Mouse (Mus musculus) activated CD4-positive, CD25-positive, alpha-beta regulatory T cell, adult 4 months (primary cell): Measurements from ENCODE around the gene Olfr1269. TPM values are rescaled to one million over a fixed set of nuclear protein-coding genes. Genes with fewer than 3 reads are reported as not detected.

Experiments used
- ATAC-seq: one replicate; pipeline ENCODE4 v1.8.0; 2017
- polyA plus RNA-seq, 2 experiments: library from polyadenylated mRNA; unstranded; fragments of 100-300 nt; shearing (Covaris generic); gene quantifications; one replicate each; pipeline ENCODE4 v1.2.1; 2017

Gene Olfr1269
- polyA plus RNA-seq = under 1 TPM in 1 of 2 experiments, not detected in 1; 0.12 TPM

DNA sequence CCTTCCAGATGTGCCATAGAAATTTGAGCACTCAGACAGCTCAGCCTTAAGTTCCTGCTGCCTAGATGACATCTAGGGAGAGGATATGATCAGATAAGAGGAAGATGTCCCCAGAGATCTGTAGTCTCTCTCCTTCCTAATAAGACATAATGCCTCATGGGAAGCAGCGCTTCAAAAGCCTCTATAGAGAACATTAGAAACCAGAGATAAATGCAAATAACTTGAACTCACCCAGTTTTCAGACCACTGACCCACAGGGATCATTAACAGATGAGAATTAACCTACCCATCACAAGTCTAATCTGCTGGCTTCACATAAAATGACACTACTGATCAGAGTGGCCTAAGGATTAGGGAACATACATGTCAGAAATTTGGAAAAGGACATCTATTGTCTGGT is at the start of gene Olfr1269:
Olfr1269 (minus strand) TSS at position 101 of the 400 bp plus-strand sequence.
- no peak for ATAC-seq

DNA sequence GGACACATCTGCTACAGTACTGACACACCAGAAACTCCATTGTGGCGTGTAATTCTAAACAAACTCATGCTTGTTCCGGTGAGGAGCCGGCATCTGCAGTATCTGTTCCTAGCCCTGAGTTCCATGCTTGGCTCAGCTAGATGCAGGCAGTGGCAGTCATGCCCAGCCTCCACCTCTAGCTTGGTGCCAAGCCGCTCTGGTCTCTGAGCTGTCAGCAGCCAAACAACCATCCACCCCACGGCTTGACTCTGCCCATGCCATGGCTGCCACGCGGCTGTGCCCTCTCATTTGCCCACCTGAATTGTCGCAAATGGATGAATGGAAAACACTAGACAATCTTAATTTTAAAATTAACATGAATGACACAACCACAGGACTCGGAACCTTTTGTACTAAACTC is 32.7 kb upstream of the Olfr1269 start:
- ATAC-seq = no peak

DNA sequence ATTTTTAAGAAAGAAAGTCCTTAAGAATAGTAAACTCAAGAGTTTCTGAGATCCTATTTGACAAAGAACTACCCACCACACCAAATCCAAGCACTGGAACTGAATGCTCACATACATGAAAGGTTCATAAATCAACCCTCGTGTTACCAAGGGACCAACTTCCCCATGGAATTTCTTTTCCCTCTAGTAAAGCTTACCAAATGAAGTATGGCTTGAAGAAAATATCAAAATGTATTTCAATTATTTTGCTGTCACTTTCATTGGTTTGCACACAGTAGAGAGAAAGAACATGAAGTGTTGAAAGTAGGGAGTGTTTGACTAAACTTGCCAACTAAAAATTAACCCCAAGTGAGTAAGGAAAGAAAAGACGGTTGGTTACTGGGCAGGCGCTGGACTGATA is 31.8 kb upstream of the Olfr1269 start, which contains the start of gene Olfr1270:
Olfr1270 (minus strand) TSS at position 101 of the 400 bp plus-strand sequence.
- ATAC-seq = no peak

DNA sequence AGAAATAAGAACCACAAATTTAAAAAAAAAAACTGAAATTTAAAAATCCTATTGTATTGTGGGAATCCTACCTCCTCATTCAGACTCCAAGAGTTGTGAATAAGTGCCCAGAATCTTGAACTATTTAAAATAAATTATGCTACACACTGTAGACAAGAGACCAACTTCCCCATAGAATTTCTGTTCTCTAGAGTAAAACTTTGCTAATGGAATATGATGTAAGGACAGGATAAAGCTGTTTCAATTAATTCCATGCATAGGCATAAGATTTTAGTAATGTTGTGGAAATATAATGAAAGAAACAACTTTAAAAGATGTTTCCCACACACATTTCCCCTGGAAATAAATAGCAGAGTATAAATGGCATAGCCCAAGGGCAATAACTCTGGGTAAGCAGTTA is 21.0 kb upstream of the Olfr1269 start, which contains the start of gene Olfr32:
Olfr32 (minus strand) TSS at position 101 of the 400 bp plus-strand sequence.
- ATAC-seq = no peak

DNA sequence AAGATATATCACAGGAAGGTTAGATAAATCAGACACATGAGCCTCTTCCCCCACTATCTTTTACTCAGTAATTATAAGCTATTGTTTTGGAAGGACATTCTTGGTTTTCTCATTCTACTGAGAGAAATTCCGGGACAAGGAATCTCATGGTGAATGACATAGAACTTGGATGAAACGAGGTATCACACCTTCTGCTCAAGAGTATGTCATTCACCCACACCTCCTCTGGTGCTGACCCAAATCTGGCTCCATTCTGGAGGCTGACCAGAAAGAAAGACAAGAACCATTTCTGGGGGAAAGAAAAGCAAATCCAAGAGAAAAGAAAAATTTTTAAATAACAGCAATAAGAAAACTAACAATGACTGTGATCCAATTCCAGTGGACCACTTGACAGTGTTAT is 51.1 kb downstream of the Olfr1269 start:
- no peak for ATAC-seq

Other genes with a start within 250 kb of the Olfr1269 start
- gene Olfr1257, start 243.0 kb downstream of the Olfr1269 start, polyA plus RNA-seq = not detected
- not detected for gene Olfr1258, start 194.1 kb downstream of the Olfr1269 start, polyA plus RNA-seq
- not detected for gene Olfr1259, start 172.7 kb downstream of the Olfr1269 start, polyA plus RNA-seq
- not detected for gene Olfr1260, start 147.1 kb downstream of the Olfr1269 start, polyA plus RNA-seq
- gene Olfr1261, start 130.2 kb downstream of the Olfr1269 start, polyA plus RNA-seq = not detected
- not detected for gene Olfr1262, start 121.3 kb downstream of the Olfr1269 start, polyA plus RNA-seq
- not detected for gene Olfr1263, start 109.3 kb downstream of the Olfr1269 start, polyA plus RNA-seq
- under 1 TPM in 1 of 2 experiments, not detected in 1; 0.08 TPM for gene Olfr1264, start 95.8 kb downstream of the Olfr1269 start, polyA plus RNA-seq
- not detected for gene Olfr1265, start 86.1 kb downstream of the Olfr1269 start, polyA plus RNA-seq
- gene Olfr140, start 57.8 kb downstream of the Olfr1269 start, polyA plus RNA-seq = not detected
- gene Olfr32, start 20.9 kb upstream of the Olfr1269 start, polyA plus RNA-seq = not detected
- not detected for gene Olfr1270, start 31.7 kb upstream of the Olfr1269 start, polyA plus RNA-seq
- gene Olfr1506, start 103.1 kb upstream of the Olfr1269 start, polyA plus RNA-seq = not detected
- not detected for gene Olfr142, start 136.2 kb upstream of the Olfr1269 start, polyA plus RNA-seq
- not detected for gene Olfr1271, start 149.6 kb upstream of the Olfr1269 start, polyA plus RNA-seq
- gene Olfr1272, start 171.4 kb upstream of the Olfr1269 start, polyA plus RNA-seq = not detected
- gene Gm13769, start 200.8 kb upstream of the Olfr1269 start, polyA plus RNA-seq = not detected